Mouse (Mus musculus): ENCODE data around the gene Ssh1.

Gene Ssh1

DNA sequence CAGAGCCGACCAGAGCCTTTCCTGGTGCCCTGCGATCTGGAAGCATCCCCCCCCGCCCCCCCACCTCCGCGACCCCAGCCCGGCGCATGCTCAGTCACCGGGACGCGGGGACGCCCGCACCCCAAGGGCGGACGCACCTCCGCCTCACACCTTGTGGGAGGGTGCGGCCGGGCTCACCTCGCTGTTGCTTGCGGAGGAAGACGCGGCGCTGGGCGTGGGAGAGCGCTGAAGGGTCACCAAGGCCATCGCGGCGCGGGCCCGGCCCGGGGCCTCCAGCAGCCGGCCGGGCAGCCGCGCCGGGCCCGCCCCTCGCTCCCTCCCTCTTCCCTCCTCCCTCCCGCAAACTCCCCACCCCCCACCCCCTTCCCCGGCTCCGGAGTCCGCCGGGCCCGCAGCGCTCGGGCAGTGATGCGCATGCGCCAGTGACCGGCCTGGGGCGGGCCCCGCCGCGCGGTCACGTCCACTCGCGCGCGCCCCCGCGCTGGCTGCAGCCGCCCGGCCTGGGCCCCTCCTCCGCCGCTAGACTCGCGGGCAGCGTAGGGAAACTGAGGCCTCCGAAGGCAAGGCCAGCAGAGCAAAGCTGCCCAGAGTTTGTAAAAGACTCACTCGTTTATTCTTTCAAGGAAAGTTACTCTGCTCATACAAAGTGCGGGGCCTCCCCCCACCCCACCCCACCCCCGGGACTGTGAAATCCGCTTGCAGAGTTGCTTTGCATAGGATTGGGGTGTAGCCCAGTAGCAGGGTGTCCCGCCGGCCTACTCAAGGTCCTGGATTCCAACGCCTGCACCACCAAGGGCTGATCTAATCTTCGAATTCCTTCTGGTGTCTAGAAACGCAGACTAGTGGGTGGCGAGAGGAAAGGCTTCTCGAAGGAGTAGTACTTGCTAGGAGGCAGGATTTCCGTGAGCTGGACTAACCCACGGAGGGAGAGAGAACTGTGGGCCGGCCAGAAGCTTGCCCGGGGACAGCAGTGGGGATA lies at the start of gene Ssh1:
Ssh1 (minus strand) TSS at position 408 of the 979 bp plus-strand sequence.
- in situ Hi-C loops (cut with MboI, MseI) = no loop called here

DNA sequence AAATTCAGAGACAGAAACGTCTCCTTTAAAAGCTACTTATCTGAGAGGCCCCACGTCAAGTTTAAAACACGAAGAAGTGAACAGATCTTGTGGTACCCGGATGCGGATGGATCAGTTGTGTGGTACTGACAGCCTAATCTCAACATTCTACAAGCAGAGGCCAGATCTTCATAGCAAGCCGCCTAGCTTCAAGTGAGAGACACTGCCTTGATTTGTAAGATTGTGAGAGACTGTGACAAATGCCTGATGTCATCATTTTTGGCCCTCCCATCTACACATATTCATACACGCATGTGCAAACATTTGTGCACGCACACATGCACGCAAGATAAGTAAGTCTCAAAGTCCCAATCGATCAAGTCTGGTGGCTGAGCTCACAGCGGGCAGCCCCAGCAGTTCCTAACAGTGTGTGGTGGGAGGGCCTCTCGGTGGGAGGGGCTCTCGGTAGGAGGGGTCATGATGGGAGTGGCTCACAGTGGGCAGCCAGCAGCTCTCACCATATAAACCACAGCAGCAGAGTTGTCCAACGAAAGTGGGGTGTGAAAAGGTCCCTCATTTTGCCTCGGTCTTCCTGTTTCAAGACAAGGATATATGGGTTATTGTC lies 47.7 kb upstream of the Ssh1 start:
- in situ Hi-C loops (cut with MboI, MseI) = loop anchor here (10.0 kb wide), 1 partner anchor 87 kb away; no protein-coding TSS in a partner anchor

DNA sequence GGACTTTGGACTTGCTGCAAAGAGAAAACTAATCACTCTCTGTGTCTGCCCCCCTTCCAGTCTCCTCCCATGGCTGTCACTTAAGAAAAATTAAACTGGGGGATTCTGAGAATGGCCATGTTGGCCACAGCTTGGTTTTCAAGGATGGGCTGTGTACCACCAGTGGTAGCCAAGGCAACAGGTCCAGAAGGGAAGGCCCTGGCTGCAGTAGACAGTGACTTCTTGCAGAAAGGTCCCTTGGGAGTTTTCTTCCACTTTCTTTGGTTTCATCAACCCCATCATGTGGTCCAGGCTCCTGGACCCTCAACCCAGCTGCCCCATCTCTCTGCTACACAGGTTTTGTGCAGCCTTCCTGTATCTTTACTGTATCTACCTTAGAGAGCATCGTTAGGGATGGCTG lies 47.2 kb upstream of the Ssh1 start:
- in situ Hi-C loops (cut with MboI, MseI) = loop anchor here (10.0 kb wide), 1 partner anchor 86 kb away; no protein-coding TSS in a partner anchor

DNA sequence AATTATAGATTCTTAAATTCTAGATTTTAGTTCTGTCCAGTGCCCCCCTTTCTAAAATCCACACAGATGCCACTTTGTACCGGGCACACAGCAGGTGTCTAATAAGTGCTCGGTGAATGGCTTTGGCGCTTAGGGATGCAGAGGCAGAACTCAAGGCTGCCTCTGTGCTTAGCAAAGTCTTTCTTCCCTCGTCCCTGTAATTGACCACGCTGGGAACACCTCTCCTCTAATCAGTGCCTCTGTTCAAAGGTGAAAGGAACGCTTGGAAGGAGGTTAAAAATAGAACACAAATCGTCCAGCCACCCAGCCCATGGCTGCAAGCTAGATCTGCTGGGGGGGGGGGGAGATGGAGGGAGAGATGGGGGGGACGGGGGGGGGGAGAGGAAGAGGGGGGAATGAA lies 46.8 kb upstream of the Ssh1 start:
- in situ Hi-C loops (cut with MboI, MseI) = loop anchor here (10.0 kb wide), 1 partner anchor 86 kb away; no protein-coding TSS in a partner anchor

DNA sequence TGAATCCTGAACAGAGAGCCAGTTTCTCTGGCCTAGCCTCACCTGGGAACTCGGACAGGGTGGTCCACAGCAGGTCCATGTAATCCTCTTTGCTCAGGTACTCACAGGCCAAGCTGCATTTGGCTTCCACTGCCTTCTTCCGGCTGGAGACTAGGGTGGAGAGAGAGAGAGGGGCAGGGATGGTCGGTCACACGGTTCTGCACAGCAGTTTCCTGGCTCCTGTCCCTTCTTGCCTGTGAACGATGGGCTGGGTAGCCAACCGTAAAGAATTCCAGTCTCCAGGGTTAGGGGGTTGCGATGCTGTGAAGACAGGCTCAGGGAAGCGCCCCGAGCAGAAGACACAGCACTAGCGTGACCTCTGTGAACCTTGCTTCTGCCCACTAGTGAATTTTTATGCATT lies 41.4 kb upstream of the Ssh1 start:
- in situ Hi-C loops (cut with MboI, MseI) = no loop called here

DNA sequence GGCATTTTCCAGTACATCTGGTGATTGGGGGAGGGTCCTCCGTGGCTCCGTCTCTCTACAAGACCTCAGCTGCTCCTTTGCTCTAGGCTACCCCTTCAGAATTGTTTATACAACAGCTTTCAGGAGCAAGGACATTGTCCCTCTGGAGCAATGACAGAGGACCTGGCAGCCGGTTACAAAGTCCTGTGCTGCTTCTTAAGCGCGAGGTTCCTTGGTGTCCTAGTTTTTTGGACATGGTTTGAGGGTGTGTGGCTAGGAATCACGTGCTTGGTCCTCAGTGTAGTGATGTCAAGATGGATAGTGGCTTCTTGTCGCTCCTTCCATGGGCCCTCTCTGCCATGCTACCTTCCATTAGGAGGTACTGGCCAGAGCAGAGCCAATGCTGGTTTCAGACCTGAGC lies 40.7 kb upstream of the Ssh1 start:
- in situ Hi-C loops (cut with MboI, MseI) = no loop called here

DNA sequence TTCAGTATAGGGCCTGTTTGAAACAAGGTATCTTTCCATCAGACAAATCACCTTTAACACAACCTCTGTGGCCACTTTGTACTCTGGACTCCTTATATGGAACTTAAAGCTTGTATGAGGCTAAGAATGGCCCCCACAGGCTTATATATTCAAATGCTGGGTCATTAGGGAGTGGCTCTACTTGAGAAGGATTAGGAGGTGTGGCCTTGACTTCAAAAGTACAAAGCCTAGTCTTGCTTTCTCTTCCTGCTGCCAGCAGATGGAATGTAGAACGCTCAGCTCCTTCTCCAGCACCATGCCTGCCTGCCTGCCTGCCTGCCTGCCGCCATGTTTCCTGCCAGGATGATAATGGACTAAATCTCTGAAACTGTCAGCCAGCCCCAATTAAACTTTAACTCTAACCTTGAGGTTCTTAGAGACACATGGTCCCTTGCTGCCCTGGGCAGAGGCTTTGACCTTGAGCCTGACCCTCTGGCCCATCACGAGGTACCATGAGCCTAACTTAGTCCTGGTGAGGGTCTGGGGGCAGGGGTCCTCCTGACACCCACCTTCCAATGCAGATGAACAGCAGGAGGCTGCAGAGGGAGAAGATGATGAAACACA lies 38.6 kb upstream of the Ssh1 start:
- in situ Hi-C loops (cut with MboI, MseI) = no loop called here

DNA sequence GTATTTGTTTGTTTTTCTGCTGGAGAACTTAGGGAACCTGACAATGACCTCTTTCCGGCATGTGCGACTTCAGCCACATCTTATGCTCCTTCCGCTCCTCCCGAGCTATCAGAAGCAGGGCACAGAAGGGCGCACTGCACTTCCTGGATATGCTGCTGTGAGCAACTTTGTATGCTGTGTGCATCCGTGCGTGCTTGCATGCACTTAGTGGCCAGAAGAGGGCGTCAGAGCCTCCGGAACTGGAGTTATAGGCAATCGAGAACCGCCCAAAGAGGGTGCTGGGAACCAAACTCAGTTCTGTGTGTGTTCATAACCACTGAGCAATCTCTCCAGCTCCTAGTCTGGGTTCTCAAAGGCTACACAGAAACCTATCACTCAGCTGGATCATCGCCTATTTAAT lies 37.0 kb upstream of the Ssh1 start:
- in situ Hi-C loops (cut with MboI, MseI) = no loop called here

DNA sequence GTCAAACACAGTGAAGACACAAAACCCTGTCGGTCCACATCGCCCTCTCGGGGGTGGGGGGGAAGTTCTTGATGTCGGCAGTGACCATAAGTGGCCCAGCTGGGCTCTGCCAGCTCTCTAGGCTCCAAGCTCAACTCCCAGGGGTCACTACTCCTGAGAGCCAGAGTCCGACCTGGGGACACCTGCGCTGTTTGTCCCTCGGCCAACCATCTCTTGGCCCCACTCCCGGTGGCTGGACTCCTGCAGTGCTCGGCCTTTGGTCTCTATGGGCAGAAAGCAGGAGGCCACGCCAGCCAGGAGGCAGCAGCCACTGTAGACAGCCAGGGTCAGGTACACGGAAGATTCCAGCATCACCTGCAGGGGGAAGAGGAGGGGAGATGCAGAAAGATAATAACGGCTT lies 34.4 kb upstream of the Ssh1 start:
- in situ Hi-C loops (cut with MboI, MseI) = no loop called here

DNA sequence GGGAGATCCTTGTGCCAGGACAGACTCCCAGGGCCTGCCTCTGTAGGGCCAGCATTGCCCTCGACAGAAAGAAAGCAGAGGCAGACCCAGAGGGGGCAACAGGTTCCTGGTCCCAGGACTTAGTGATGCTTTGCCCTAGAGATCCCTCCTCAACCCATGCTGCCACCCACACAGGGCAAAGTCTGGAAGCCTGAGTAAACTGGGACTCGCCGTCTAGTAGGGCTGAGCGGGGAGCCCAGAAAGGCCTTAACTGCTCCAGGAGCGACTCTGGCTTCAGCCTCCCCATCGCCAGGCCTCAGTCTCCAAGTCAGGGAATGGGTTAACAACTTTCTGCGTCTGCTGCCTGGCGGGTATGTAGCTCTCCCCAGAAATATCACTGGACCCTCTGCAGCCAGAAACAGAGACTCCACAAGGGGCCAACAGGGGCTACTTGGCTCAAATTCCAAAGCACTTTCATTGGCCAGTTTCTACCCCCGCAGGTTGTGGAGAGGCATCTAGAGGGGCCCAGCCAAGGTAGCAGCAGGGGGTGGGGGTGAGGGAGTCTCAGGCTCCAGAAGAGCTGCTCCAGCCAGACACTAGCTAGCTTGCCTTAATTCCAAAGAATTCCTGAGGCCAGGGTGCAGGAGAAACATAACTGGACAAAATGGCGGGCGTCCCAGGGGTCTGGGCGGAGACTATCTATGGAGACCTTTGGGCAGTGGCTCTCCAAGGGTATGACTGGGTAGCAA lies 33.7 kb upstream of the Ssh1 start:
- in situ Hi-C loops (cut with MboI, MseI) = no loop called here

DNA sequence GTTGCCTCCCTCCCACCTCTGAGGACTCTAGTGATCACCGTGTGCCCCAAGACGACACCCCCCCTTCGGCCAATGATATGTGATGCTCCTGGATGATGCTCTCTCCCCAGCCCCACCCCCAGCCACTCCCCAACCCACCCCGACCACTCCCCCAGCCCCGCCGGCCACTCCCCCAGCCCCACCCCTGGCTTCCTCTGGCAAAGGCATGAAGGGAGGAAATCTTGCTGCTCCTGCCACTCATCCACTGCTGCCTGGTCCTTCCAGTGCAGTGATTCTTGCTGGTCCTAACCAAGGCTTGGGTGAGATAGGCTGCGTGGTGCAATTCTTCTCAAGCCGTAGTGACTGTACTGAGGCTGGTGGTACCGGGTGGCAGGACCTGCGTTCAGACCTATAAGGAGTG lies 31.2 kb upstream of the Ssh1 start:
- in situ Hi-C loops (cut with MboI, MseI) = no loop called here

DNA sequence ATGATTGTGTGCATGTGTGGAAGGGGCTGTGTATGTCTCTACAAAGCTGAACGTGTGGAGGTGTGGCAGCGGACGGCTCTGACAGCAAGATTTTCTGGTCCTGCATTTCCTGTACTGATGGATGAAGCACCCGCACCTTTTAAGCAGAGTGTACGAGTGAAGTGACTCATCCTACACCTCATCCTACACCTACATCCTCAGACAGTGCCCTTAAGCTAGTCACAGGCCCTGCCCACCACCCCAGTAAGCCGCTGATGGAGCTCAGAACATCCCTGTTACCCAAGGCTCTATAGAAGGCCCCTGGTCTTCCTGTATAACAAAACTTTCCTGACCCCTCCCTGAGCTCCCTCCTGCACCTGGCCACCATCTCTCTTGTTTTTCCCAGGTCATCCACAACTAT lies 30.7 kb upstream of the Ssh1 start:
- in situ Hi-C loops (cut with MboI, MseI) = no loop called here

DNA sequence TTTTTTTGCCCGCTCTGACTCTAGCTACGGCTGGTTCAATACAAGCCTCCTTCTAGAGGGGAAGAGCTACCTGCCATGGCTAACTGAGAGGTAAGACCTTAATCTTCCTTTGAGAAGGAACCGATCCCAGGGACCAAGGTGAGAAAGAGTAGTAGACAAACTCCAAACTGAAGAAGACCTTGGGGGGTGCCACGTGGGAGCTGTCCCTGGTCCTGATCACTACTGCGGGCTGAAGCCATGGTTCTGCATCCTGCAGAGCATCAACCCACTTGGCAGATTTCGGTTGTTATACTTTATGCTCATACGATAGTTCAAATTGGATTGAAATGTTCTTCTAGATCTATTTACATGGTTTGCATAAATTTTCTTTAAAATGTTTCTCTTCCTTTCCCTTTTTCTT lies 21.4 kb upstream of the Ssh1 start:
- in situ Hi-C loops (cut with MboI, MseI) = no loop called here

DNA sequence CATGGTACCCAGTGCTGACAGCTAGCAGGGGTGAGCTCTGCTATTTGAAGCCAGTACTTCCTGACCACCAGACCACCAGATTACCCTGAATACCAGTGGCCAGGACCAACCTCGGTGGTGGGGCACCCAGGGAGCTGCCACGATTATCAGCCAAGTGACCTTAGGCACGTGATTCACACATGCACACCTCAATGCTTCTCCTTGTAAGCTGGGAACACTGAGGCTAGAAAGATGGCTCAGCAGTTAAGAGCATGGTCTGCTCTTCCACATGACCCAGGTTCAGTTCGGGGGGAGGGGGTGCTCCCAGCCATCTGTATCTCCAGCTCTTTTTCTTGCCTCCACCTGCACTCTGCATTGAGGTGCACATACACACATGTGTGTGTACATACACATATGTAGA lies 15.4 kb upstream of the Ssh1 start:
- in situ Hi-C loops (cut with MboI, MseI) = no loop called here

DNA sequence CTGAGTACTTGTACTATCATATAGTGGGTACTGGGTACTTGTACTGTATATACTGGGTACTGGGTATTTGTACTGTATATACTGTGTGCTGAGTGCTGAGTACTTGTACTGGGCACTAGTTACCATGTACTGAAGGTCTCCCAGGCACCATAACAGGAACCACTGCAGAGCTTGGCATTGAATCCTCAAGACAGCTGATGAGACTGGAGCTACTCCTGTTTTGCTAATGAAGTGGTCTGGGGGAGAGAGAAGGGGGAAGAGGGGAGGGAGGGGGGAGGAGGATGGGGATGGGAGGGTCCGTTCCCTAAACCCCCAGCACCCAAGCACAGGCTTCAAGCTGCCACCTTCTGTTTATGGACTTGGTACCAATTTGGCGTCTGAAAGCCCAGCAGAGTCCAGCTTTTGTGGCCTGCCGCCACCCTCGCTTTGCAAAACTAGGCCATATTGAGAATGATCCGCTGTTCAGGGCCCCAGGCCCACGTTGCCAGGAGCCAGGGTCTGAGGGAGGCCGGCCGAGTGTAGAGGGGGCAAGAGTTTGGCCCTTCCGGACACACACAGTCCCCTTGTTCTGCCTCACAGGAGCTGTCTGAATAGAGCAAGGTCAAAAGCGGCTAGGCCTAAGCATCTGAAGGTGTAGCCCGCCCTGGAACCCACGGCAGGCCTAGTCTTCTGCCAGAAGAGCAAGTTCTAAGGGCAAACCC lies 14.2 kb upstream of the Ssh1 start:
- in situ Hi-C loops (cut with MboI, MseI) = no loop called here

DNA sequence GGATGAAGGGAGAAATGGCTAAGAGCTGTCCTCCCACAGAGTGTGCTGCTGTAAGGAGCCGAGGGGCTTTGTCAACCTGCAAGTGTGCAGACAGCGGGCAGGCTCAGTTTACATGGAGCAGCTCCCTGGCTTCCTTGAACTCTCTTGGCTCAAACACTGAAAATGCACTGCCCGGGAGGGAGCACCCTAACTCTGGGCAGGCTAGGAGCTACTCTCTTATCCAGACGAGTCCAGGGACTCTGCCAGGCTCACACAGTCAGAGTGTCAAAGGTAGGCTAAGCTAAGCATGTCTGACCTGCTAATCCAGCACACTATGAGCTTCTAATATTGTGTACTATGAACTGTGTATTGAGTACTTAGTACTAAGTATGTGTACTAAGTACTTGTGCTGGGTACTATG lies 13.3 kb upstream of the Ssh1 start:
- in situ Hi-C loops (cut with MboI, MseI) = no loop called here

DNA sequence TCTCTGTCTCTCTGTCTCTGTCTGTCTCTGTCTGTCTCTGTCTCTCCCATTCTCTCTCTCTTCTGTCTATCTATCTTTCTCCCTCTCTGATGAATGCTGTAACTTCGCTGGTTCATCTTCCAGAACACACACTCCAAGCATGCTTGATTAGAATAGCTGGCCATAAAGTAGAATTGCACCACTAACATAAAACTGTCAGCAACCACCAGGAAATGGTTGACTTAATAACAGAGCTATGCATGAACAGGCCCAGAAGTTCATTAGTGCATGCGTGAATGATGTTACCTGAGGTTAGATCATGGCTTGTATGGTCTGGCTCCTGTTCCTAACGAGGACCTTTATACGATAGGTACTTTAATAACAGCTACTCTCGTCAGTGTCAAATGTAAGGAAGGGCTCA lies 11.4 kb upstream of the Ssh1 start:
- in situ Hi-C loops (cut with MboI, MseI) = no loop called here

DNA sequence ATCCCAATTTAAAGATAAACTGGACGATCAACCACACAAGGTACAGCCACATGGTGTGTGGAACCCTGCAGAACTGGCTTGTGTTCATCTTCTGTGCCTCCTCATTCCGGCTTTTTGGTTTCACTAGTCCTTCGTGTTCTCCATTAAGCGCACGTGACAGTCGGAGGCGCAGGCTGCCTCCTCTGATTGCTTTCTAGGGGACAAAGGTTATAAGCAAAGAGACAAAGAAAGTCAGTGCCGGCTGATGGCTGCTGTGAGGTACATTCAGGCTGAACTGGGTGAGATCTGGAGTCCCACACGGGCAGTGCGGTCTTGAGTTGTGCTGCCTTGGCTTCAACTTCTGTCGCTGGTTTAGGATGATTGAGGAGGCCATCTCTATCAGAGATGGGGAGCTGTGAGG lies 10.9 kb upstream of the Ssh1 start:
- in situ Hi-C loops (cut with MboI, MseI) = loop anchor here (5.0 kb wide), 1 partner anchor 53 kb away; no protein-coding TSS in a partner anchor

DNA sequence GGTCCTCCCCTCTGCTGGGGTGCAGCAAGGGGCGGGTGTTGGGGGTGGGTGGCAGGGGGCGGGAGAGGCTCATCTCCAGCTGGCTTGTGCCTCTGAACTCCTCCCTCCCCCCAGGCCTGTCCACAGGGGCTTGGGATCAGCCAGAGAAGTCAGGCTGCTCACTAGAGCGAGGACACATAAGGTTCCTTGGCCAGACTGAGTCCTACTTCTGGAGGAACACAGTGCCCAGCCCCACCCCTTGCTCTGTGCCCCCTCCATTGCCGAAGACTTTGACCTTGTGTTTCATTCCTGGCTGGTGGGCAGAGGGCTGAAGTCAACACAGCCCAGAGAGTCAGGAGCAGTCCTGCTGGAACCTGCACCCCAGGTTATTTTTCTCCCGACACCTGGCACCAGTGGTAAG lies 9.8 kb upstream of the Ssh1 start, which contains the start of gene Dao:
Dao (plus strand) TSS at position 162 of the 400 bp plus-strand sequence.
- in situ Hi-C loops (cut with MboI, MseI) = loop anchor here (5.0 kb wide), 1 partner anchor 54 kb away; no protein-coding TSS in a partner anchor

DNA sequence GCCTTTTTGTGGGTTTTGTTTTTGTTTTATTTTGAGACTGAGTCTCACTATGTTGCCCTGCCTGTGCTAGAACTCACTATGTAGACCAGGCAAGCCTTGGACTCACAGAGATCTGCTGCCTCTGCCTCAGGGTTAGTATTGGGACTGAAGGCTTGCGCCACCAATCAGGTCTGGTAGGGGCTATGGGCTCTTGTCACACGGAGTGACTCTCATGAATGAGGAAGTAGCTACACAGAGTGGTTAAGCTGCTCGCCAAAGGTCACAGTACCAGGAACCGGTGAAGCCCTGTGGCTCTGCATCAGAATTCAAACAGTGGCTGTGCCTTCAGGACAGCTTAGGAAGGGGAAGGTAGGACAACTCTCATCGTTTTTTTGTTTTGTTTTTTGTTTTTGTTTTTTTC lies 5.7 kb upstream of the Ssh1 start:
- in situ Hi-C loops (cut with MboI, MseI) = no loop called here

DNA sequence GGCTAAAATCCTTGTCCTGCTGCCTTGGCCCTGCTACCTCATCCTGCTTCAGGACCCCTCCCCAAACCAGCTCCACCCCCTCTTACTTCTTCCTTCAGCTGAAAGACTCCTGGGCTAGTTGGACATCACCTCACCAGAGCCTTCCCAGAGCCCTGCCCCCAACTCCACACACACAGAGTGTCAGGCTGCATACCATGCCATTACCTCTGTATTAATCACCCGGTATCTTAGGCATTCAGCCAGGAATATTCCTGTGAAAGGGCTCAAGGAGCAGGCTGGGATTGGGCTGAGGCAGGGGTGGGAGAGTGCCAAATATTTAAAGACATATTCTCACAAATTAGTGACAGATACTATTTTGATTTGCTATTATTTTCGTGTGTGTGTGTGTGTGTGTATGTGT lies 2.8 kb upstream of the Ssh1 start:
- in situ Hi-C loops (cut with MboI, MseI) = no loop called here
